34 mouse cellular contexts compared by ENCODE assay signal in the genomic region with DNA sequence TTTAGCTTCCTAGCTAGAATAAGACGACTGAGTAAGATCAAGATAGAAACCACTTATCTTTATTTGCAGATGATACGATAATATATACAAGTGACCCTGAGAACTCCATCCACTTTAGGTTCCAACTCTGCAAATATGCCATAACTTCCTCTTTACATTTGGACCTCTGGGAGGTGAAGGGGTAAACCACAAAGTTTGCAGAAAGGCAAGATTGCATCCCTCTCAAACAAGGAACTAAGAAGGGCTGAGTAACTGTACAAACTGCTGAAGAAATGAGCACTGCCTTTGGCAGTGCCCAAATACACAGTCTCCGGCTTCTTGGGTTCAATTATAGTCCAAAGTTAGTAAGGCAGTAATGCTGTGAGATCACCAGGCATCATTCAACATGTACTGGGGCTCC. TPM values are rescaled to one million over a fixed set of nuclear protein-coding genes. Genes with fewer than 3 reads are reported as not detected.
A peak's percentile ranks its signal among the peaks of the same experiment; 100 is the strongest.
DNase-seq lines count a peak whose midpoint lies in the region; ATAC-seq and TF ChIP-seq lines count a peak whose summit lies in the region.
"Had no signal": no experiment of that assay in that cellular context is flagged by ENCODE, and none has a peak within 500 bp of the region (broad histone marks: within the 10 kb centered on the region; RNA-seq: fewer than 3 reads in every experiment).

No protein-coding gene starts in this region.

- no peaks in the 10 kb centered on the region for H3K4me1 ChIP-seq in lung, adult 2 months (ENCODE audit: control insufficient read depth, insufficient read depth, low read length)
- no peaks in the 10 kb centered on the region; the same call in 1 of the 2 replicates for H3K4me1 ChIP-seq in brown adipose tissue, adult 24 weeks (ENCODE audit: control insufficient read depth, insufficient read depth, insufficient read length, low read length)
- H3K4me1 ChIP-seq: embryonic facial prominence, embryonic 10.5 days; forebrain, embryonic 10.5 days; hindbrain, embryonic 10.5 days; limb, embryonic 12.5 days; liver, embryonic 13.5 days; midbrain, embryonic 15.5 days had no signal

- TF ChIP-seq POLR2A in lung, adult 2 months (IDR thresholded peaks at IDR 0.05; ENCODE audit: borderline replicate concordance, extremely low read depth, low read depth, low read length): no peak

- no peak for TF ChIP-seq CTCF in lung, adult 2 months (IDR thresholded peaks at IDR 0.05; ENCODE audit: insufficient read depth, low read length)

- DNase-seq in lung, postnatal 36 days: peak; percentile 38
- DNase-seq in lung, adult 2 months: no peak
- DNase-seq in left cerebral cortex, adult 18-20 months (ENCODE audit: low spot score in 2 of 2): no peak
- DNase-seq in layer of hippocampus, adult 18-20 months (ENCODE audit: low spot score in 2 of 2): no peak
- DNase-seq in cerebellum, postnatal 25 days: no peak
- DNase-seq: adrenal gland, adult 8-10 months; B cell, adult 2 months; cerebellum, adult 9-10 months; gastrocnemius, postnatal 10 days; heart, adult 11 months; kidney, adult 9 months; kidney, postnatal 4 days; layer of hippocampus, adult 9-11 months; liver, embryonic 13.5 days; lung, embryonic 14.5 days; right cerebral cortex, adult 18-20 months; right cerebral cortex, postnatal 4 days; thymus, adult 2 months; thymus, postnatal 4 days had no signal

- 55% methylated on average over 3 of the region's 3 CpGs for WGBS in lung, adult 2 months

- H3K27ac ChIP-seq in brown adipose tissue, adult 24 weeks (replicated peaks; ENCODE audit: low read depth, low read length): peak overlapping the region; percentile 17; the same call in 1 of the 2 replicates
- H3K27ac ChIP-seq: embryonic facial prominence, embryonic 10.5 days; forebrain, embryonic 10.5 days; hindbrain, embryonic 10.5 days; hindbrain, postnatal 0 days; limb, embryonic 12.5 days; liver, embryonic 13.5 days; midbrain, embryonic 15.5 days had no signal

- ATAC-seq in megakaryocyte progenitor cell, adult 5-6 weeks (replicated peaks; ENCODE audit: poor library complexity): peak; percentile 100
- ATAC-seq: activated CD4-positive, CD25-positive, alpha-beta regulatory T cell, adult 4 months; forebrain, embryonic 16.5 days; hindbrain, postnatal 0 days; intestine, embryonic 16.5 days; midbrain, embryonic 15.5 days had no signal

- no peak overlapping the region for H3K4me3 ChIP-seq in lung, adult 2 months (replicated peaks; ENCODE audit: extremely low read depth, low read depth, low read length)
- H3K4me3 ChIP-seq in brown adipose tissue, adult 24 weeks (ENCODE audit: insufficient read depth, low read depth, low read length): no peak overlapping the region
- H3K4me3 ChIP-seq: embryonic facial prominence, embryonic 10.5 days; forebrain, embryonic 10.5 days; hindbrain, embryonic 10.5 days; limb, embryonic 12.5 days; liver, embryonic 13.5 days; midbrain, embryonic 15.5 days; myocyte had no signal

RNA-seq across cellular contexts. Expression of a gene that starts 31.3 kb away (rescaled TPM):
- 2.8 and 4.2 TPM in 2 replicates for polyA plus RNA-seq in lung, adult 2 months (2012; rRNA removed)
- polyA plus RNA-seq in brown adipose tissue, adult 24 weeks (2012; ENCODE audit: insufficient read depth, insufficient read length, missing spikeins): 8.6 and 9.1 TPM in 2 replicates
- total RNA-seq in megakaryocyte progenitor cell, adult 5-6 weeks (2015): 1.7 TPM in 2 replicates
- 1.8 and 1.9 TPM in 2 replicates for total RNA-seq in megakaryocyte progenitor cell, adult 5-6 weeks (2017)
- 1 to 10 TPM; 2.2 to 2.4 TPM for total RNA-seq in left cerebral cortex, adult 18-20 months (2021)
- 1 to 10 TPM; 3.3 to 4.4 TPM for total RNA-seq in layer of hippocampus, adult 18-20 months (2021)
- total RNA-seq: CH12.LX; megakaryocyte-erythroid progenitor cell, adult 5-6 weeks had no signal
- polyA plus RNA-seq: G1E had no signal

RNA-seq across cellular contexts. Expression of a gene that starts 58.5 kb away (rescaled TPM):
- polyA plus RNA-seq in lung, adult 2 months (2012; rRNA removed): 39.1 and 52.7 TPM in 2 replicates
- 20.5 and 21.5 TPM in 2 replicates for polyA plus RNA-seq in brown adipose tissue, adult 24 weeks (2012; ENCODE audit: insufficient read depth, insufficient read length, missing spikeins)
- total RNA-seq in megakaryocyte progenitor cell, adult 5-6 weeks (2015): 63.4 and 84.6 TPM in 2 replicates
- total RNA-seq in megakaryocyte progenitor cell, adult 5-6 weeks (2017): 30.4 and 39.1 TPM in 2 replicates
- 10 to 100 TPM; 49.1 to 52.1 TPM for total RNA-seq in left cerebral cortex, adult 18-20 months (2021)
- total RNA-seq in layer of hippocampus, adult 18-20 months (2021): 10 to 100 TPM; 41.2 to 50.1 TPM
- total RNA-seq: CH12.LX had no signal
